Mouse (Mus musculus) neural tube, embryonic 12.5 days (tissue): ENCODE results near the gene Dnmt3l. TPM values are rescaled to one million over a fixed set of nuclear protein-coding genes. Genes with fewer than 3 reads are reported as not detected.
"Not testable (repeated sequence)": the region's sequence is repeated elsewhere in the genome, so short reads cannot be mapped to it uniquely, and the experiment has no call there.

Experiments
- ATAC-seq: fragments of 200-750 bp; cut with Nextera tagmentation; 2 replicates; pipeline ENCODE4 v1.8.0; 2017; ENCODE audit warnings: low read depth, mild to moderate bottlenecking, moderate TSS enrichment, moderate library complexity; ENCODE audit not compliant: low FRiP score
- H3K27ac ChIP-seq: fragments of 300-500 bp; sonication (generic); 2 replicates; pipeline ENCODE4 v1.5.1; 2016
- H3K27me3 ChIP-seq: fragments of 300-500 bp; sonication (generic); replicated peaks from 2 replicates; pipeline ENCODE4 v1.6.1; 2016; ENCODE audit warnings: mild to moderate bottlenecking
- H3K36me3 ChIP-seq: fragments of 300-500 bp; sonication (generic); 2 replicates; pipeline ENCODE4 v1.6.1; 2016; ENCODE audit warnings: mild to moderate bottlenecking
- H3K4me1 ChIP-seq: fragments of 300-500 bp; sonication (generic); 2 replicates; pipeline ENCODE4 v1.6.1; 2016
- H3K4me2 ChIP-seq: fragments of 300-500 bp; sonication (generic); replicated peaks from 2 replicates; pipeline ENCODE4 v1.6.1; 2016; ENCODE audit warnings: mild to moderate bottlenecking
- H3K4me3 ChIP-seq: fragments of 300-500 bp; sonication (generic); 2 replicates; pipeline ENCODE4 v1.5.1; 2016
- H3K9ac ChIP-seq: fragments of 300-500 bp; sonication (generic); 2 replicates; pipeline ENCODE4 v1.6.1; 2016; ENCODE audit warnings: mild to moderate bottlenecking
- H3K9me3 ChIP-seq: fragments of 300-500 bp; sonication (generic); 2 replicates; pipeline ENCODE4 v1.6.1; 2016; ENCODE audit warnings: mild to moderate bottlenecking
- WGBS: fragments of 180-500 bp; shearing (Covaris S2); methylation state at CpG from one replicate; pipeline ENCODE4 v1.1.7; 2016; 5-methylcytosine and 5-hydroxymethylcytosine counted together
- polyA plus RNA-seq: library from polyadenylated mRNA; unstranded; fragments of >200 nt; fragmentation: Nextera tagmentation; extraction: Ambion mirVana; gene quantifications from 2 replicates; pipeline ENCODE4 v1.2.1, GENCODE M21; 2016

The Dnmt3l gene
- polyA plus RNA-seq, 1 experiment from 2014 or later: not detected

DNA sequence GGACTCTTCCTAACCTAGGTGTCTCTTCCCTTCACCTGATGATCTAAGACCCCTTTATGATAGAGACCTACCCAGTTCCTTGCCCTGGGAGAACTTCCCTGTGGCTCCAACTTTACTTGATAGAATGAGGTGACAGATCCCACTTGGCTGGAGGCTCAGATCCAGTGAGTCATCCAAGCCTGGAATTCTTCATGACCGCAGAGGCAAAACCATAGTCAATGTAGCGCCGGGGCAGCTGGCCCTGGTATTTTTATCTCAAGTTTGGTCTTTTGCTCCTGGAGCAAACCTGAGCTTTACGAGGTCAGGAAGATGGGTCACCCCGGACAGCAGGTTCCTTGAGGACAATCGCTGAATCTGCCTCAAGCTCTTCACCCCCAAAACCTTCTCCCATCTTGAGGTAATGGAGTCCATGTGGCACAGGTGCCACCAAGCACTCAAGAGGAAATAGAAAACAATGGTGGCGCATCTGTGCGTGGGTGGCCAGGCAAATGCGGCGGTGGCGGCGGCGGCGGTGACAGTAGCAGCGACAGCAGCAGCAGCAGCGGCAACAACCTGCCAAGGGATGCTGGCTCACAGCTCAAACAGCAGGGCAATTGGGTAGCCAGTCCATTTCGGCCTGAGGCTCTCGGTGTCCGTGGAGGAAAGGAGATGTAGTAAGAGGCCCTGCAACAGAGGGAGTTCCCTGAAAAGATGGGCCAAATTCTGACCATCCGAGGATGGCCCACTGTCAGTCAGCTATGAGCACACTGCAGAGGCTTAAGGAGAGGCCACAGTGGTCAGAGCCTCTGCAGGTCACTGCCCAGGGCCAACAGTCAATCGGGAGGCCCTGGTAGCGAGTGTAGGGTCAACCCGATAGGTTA lies 50.3 kb downstream of the Dnmt3l start:
- H3K9me3 ChIP-seq: no peaks in the 10 kb centered on the region
- WGBS: 89% methylated on average over 23 of the region's 23 CpGs
- no peak for ATAC-seq

DNA sequence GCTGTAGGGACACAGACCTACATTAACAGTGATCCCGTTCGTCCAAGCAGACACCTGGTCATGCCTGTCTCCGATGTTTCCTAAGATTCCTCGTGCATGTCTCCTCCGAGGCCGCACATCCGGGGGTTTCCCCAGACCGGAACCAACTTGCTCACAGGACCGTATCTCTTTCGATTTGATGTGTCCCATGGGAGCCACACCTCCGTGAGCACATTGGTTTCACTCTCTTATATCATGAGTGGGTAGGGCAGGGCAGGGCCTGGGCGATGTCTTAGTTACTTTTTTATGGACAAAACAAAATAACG lies 50.9 kb downstream of the Dnmt3l start:
- WGBS: 90% methylated on average over 13 of the region's 13 CpGs
- no peak for ATAC-seq
- Histone ChIP-seq H3K9me3 (no peaks in the 10 kb centered on the region), H3K4me1 (no peaks in the 10 kb centered on the region), H3K4me3 (no peak overlapping the region), H3K9ac (no peak overlapping the region), H3K27me3 (no peaks in the 10 kb centered on the region), H3K27ac (no peak overlapping the region), H3K36me3 (no peaks in the 10 kb centered on the region), H3K4me2 (no peak overlapping the region)

More for the DNA sequence above, 50.3 kb downstream of the Dnmt3l start:
- H3K27me3 ChIP-seq: no peaks in the 10 kb centered on the region
- no peak overlapping the region for H3K27ac ChIP-seq
- H3K4me3 ChIP-seq: no peak overlapping the region
- H3K36me3 ChIP-seq: no peaks in the 10 kb centered on the region
- no peak overlapping the region for H3K4me2 ChIP-seq
- H3K9ac ChIP-seq: no peak overlapping the region
- no peaks in the 10 kb centered on the region for H3K4me1 ChIP-seq

DNA sequence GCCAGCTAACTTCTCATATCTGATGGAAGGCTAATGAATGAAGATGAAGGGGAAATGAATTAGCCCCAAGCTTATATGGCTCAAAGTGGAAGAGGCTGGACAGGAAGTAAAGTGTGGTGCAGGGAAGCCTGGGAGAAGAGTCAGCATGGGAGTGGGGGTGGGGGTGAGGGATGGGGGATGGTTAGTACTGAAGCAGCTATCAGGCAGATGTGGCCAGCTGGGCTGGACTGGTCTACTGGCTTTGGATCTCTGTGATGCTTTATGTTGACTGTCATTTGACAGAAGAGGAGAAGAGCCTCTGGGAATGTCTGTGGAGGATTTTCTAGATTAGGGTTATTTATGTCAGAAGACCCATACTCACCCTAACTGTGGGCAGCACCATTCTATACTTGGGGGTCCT lies 53.5 kb downstream of the Dnmt3l start:
- no peaks in the 10 kb centered on the region for H3K9me3 ChIP-seq
- no peak for ATAC-seq

DNA sequence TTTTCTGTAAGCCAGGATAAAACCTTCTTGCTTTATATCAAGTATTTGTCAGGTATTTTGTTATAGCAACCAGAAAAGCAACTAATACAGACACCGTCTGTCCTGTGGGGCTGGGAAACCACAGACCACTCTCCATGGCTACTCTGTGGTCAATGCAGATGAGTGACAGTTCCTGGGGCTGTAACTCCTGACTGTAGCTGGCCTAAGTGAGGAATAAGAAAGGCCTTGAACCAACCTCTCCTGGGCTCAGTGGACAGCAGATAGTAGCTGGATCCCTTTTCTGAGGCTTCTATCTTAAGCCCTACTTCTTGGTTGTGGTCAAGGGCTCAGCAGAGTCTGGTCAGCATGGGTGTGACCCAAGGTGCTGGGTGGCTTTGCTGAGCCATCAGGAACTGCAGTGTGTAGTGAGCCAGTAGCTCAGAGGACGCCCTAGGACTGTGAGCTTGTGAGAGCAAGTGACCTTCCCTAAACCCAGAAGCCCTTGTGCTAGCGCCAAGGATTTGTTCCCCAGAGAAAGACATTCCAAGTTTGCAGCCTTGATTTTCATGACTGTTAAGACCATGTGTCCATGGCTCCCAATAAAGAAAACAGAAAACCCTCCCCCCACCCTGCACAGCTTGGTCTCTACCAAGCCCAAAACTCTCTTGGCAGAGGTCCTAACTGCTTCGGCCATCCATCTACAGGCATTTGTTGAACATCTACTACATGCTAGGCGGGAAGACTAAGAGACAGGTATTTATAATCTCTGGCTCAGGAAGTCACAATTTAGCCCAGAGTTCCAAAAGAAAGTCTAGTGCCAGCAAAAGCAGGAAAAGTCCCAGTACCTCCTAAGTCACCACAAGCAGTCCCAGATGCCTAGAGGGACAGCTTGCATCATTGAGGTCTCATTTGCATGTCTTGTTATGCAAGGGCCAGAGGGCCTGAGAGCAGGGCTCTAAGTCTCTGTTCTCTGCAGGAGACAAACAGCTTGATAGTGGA lies 54.5 kb downstream of the Dnmt3l start:
- ATAC-seq: no peak
- 88% methylated on average over 5 of the region's 5 CpGs for WGBS
- no peak overlapping the region for H3K27ac ChIP-seq

More for the DNA sequence above, 53.5 kb downstream of the Dnmt3l start:
- Histone ChIP-seq H3K9ac (no peak overlapping the region), H3K27ac (no peak overlapping the region), H3K4me1 (no peaks in the 10 kb centered on the region), H3K27me3 (no peaks in the 10 kb centered on the region), H3K4me2 (no peak overlapping the region), H3K4me3 (no peak overlapping the region), H3K36me3 (no peaks in the 10 kb centered on the region)

DNA sequence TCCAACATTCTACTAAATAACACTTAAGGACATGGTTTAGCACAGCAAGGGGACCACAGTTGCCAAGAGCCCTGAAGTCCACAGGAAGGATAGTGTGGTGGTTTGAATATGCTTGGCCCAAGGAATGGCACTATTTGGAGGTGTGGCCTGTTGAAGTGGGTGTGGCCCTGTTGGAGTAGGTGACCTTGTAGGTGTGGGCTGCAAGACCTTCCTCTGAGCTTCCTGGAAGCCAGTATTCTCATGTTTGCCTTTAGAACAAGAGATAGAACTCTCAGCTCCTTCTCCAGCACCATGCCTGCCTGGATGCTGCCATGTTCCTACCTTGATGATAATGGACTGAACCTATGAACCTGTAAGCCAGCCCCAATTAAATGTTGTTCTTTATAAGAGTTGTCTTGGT lies 58.1 kb downstream of the Dnmt3l start:
- H3K4me2 ChIP-seq, H3K36me3 ChIP-seq, H3K27me3 ChIP-seq, H3K4me1 ChIP-seq, H3K9me3 ChIP-seq, H3K4me3 ChIP-seq, ATAC-seq, H3K27ac ChIP-seq, H3K9ac ChIP-seq: not testable (repeated sequence)

More for the DNA sequence above, 54.5 kb downstream of the Dnmt3l start:
- no peaks in the 10 kb centered on the region for H3K27me3 ChIP-seq
- H3K36me3 ChIP-seq: no peaks in the 10 kb centered on the region
- H3K9me3 ChIP-seq: no peaks in the 10 kb centered on the region
- H3K4me2 ChIP-seq: no peak overlapping the region
- H3K9ac ChIP-seq: no peak overlapping the region
- H3K4me3 ChIP-seq: no peak overlapping the region
- H3K4me1 ChIP-seq: no peaks in the 10 kb centered on the region

DNA sequence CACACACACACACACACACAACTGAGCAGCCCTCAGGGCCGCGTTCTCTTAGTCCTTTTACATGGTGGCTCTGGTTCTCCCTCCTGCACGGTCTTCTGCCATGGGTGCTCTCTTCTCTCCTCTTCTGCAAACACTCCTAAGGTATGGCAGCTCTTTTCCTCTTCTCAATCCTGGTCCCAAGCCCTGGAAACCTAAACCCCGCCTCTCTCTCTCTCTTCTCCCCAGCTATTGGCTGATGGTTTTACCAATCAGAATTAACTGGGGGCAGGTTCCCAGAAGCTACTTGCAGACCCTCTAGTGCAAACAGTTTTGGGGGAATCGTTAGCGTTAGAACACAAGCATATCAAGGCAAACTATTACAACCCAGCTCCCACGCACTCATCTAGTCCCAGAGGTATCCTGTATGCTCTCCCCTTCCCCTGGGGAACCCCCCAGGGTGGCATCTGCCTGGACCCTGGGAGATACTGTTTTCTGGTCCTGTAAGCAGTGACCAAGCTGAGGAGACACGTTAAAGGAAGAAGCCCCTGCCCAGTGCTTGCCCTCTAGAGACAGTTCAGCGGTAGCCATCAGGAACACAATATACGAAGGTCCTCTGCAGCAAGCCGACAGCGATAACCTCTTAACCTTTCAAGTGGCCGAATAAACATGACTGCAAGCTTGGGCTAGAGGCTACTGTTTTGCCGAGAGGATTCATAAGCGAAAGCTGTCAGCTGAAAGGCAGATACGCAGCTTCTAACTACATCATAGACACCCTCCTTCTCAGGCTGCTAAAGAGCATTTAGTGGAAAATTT lies 59.4 kb downstream of the Dnmt3l start:
- Histone ChIP-seq H3K4me2 (peak overlapping the region; percentile 52), H3K4me1 (no peaks in the 10 kb centered on the region), H3K27ac (no peak overlapping the region), H3K27me3 (no peaks in the 10 kb centered on the region), H3K36me3 (no peaks in the 10 kb centered on the region), H3K9ac (peak overlapping the region; percentile 35; the same call in 1 of the 2 replicates), H3K4me3 (no peak overlapping the region), H3K9me3 (no peaks in the 10 kb centered on the region)
- ATAC-seq: 0 out of 2 replicates have a peak, but pooled peaks have one; percentile 50
- 39% methylated on average over 16 of the region's 16 CpGs for WGBS

DNA sequence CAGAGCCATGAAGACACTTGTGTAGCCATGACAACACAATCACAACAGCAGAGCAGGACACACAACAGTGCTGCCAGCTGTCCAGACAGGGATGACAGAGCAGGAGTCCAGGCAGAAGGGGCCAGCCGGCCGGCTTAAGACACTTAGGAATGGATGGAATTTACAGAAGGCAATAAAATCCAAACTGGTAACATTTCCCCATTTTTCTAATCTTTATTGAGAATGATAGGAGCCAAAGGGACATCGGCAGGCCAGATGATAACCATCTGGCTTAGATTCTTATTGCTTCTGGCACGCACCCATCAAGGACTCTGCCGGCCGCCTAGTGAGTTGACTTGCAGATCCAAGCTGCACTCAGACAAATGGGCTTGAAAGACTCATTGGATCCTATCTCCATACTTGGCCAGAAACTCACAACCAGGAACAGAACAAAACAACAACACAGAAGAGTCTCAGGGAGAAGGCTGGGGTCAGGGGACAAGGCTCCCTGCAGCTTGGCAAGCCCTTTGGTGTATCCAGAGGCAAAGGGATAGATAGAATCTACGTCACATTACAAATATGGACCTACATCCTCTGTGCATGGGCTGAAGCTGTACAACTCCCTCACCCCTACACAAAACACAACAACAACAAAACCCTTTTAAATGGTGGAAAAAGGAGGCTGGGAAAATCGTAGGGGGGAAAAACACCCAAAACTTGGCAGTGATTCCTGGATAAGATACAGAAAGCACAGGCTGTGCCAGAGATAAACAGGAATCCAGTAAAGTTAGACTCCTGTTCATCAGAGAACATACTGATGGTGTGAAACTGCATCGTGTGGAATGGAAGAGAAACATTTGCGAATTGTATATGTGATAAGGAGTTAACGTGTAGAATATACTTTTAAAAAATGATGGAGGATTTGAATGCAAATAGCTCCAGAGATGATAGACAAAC lies 63.1 kb downstream of the Dnmt3l start:
- no peak overlapping the region for H3K27ac ChIP-seq
- no peaks in the 10 kb centered on the region for H3K27me3 ChIP-seq
- 83% methylated on average over 11 of the region's 11 CpGs for WGBS
- H3K4me1 ChIP-seq: no peaks in the 10 kb centered on the region
- no peak overlapping the region for H3K9ac ChIP-seq
- no peak overlapping the region for H3K4me3 ChIP-seq
- no peak overlapping the region for H3K4me2 ChIP-seq
- no peak for ATAC-seq
- H3K9me3 ChIP-seq: no peaks in the 10 kb centered on the region
- H3K36me3 ChIP-seq: no peaks in the 10 kb centered on the region

DNA sequence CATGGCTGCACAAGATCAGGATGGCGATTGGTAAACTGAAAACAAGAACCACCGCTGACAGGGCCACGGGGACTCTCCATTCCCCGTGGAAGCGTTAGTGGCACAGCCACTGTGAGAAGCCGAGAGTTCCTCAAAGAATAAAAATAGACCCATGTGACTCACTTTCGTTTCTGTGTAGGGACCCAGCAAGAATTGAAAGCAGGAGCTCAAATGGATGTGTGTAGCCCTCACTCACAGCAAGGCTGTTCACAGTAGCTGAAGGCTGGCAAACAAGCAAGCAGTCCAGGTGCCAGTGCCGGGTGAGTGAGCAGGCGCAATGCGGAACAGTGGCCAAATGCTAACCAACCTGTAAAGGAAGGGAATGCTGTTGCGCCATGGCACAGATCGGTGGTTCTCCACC lies 63.8 kb downstream of the Dnmt3l start:
- no peak overlapping the region for H3K4me3 ChIP-seq
- no peak overlapping the region for H3K9ac ChIP-seq
- H3K36me3 ChIP-seq: no peaks in the 10 kb centered on the region
- no peak for ATAC-seq
- no peaks in the 10 kb centered on the region for H3K9me3 ChIP-seq
- no peaks in the 10 kb centered on the region for H3K27me3 ChIP-seq
- H3K4me2 ChIP-seq: no peak overlapping the region
- H3K4me1 ChIP-seq: no peaks in the 10 kb centered on the region
- WGBS: 85% methylated on average over 12 of the region's 12 CpGs
- H3K27ac ChIP-seq: no peak overlapping the region

Other genes starting within 250 kb of the Dnmt3l start
- gene Gm9639, start 246.9 kb upstream of the Dnmt3l start, polyA plus RNA-seq: not detected in 2 replicates
- gene Gm19668, start 242.8 kb upstream of the Dnmt3l start, polyA plus RNA-seq: not detected in 2 replicates
- not detected in 2 replicates for gene Gm9507, start 230.1 kb upstream of the Dnmt3l start, polyA plus RNA-seq
- not detected in 2 replicates for gene Gm2696, start 227.3 kb upstream of the Dnmt3l start, polyA plus RNA-seq
- gene Krtap10-4, start 214.9 kb upstream of the Dnmt3l start, polyA plus RNA-seq: not detected in 2 replicates
- gene Krtap10-10, start 206.0 kb upstream of the Dnmt3l start, polyA plus RNA-seq: not detected in 2 replicates
- gene Gm36176, start 195.1 kb upstream of the Dnmt3l start, polyA plus RNA-seq: not detected in 2 replicates
- gene Gm10318, start 189.1 kb upstream of the Dnmt3l start, polyA plus RNA-seq: not detected in 2 replicates
- gene Gm3285, start 180.0 kb upstream of the Dnmt3l start, polyA plus RNA-seq: not detected in 2 replicates
- gene Lrrc3, start 139.4 kb upstream of the Dnmt3l start, polyA plus RNA-seq: 8.0 and 8.4 TPM in 2 replicates
- gene Trpm2, start 71.4 kb upstream of the Dnmt3l start, polyA plus RNA-seq: 2.2 and 3.0 TPM in 2 replicates
- 35.4 and 35.8 TPM in 2 replicates for gene 1810043G02Rik, start 63.4 kb upstream of the Dnmt3l start, polyA plus RNA-seq
- 113 and 115 TPM in 2 replicates for gene Pfkl, start 31.9 kb upstream of the Dnmt3l start, polyA plus RNA-seq
- 0.17 and 0.22 TPM in 2 replicates for gene Aire, start 1.7 kb downstream of the Dnmt3l start, polyA plus RNA-seq
- gene Icosl, start 27.4 kb downstream of the Dnmt3l start, polyA plus RNA-seq: 1.3 TPM in 2 replicates
- 19.0 and 23.7 TPM in 2 replicates for gene D10Jhu81e, start 127.8 kb downstream of the Dnmt3l start, polyA plus RNA-seq
- 21.6 and 22.2 TPM in 2 replicates for gene Pwp2, start 143.2 kb downstream of the Dnmt3l start, polyA plus RNA-seq
- gene Trappc10, start 202.7 kb downstream of the Dnmt3l start, polyA plus RNA-seq: 24.9 and 28.6 TPM in 2 replicates